Mouse (Mus musculus) embryonic fibroblast, embryonic 13.5 days (primary cell): Measurements from ENCODE around the gene Vrk1.

Source experiments
- CTCF ChIP-seq: IDR thresholded peaks from 2 replicates; pipeline ENCODE4 v1.5.1; 2011; ENCODE audit warnings: mild to moderate bottlenecking, control low read depth, low read length, moderate library complexity, borderline replicate concordance; ENCODE audit not compliant: insufficient read depth
- POLR2A ChIP-seq: IDR thresholded peaks from 2 replicates; pipeline ENCODE4 v1.6.1; 2011; ENCODE audit warnings: low read depth, mild to moderate bottlenecking, control low read depth, low read length, moderate library complexity

DNA sequence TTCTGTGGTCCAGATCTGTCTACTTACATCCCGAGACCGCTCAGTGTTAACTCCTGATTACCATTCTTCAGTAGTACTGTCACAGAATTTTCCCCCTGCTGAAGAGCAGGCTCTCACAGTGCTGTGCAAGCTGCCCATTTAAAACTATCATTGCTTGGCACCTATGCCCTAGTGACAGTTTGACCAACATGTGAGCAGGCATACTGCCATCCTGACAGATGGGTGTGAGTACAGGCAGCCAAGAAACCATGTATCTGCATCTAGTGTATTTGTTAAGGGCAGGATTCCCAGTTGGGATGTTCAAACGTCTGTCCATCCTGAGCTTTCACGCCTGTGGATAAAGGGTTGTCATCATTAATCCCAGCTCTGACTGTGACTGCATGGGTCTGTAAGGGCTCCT, 10.0 kb downstream of the Vrk1 start:
- TF ChIP-seq CTCF (no peak), POLR2A (no peak)
